Mouse (Mus musculus) liver, postnatal 0 days (tissue): ENCODE results near the gene Plcb2.

ENCODE experiments used
- CTCF ChIP-seq: sonication (generic); IDR thresholded peaks from 2 replicates; pipeline ENCODE4 v1.5.1; 2016; ENCODE audit warnings: antibody characterized with exemption, low read depth
- EP300 ChIP-seq: IDR thresholded peaks from 2 replicates; pipeline ENCODE4 v1.6.1; 2016; ENCODE audit warnings: antibody characterized with exemption, low read depth, mild to moderate bottlenecking

GRCm38 (mm10) chr2:118679577-118679976 lies 48.7 kb downstream of the Plcb2 start:
- TF ChIP-seq CTCF: no peak
- no peak for TF ChIP-seq EP300
